Mouse (Mus musculus) heart, adult 9 months (tissue): ENCODE measurements around the gene Brsk2.

ENCODE experiments used
- DNase-seq, 2 experiments: peaks; one replicate each; pipeline ENCODE4 v3.0.0; 2022; ENCODE audit warnings: low spot score in 2 of 2

Gene Brsk2

GRCm38 (mm10) chr7:142034198-142034597 is 84.6 kb downstream of the Brsk2 start:
- peak; percentile 88 to 91 for DNase-seq

- no peak for DNase-seq
Observed at GRCm38 (mm10) chr7:142035048-142035811, 85.7 kb downstream of the Brsk2 start.

DNA sequence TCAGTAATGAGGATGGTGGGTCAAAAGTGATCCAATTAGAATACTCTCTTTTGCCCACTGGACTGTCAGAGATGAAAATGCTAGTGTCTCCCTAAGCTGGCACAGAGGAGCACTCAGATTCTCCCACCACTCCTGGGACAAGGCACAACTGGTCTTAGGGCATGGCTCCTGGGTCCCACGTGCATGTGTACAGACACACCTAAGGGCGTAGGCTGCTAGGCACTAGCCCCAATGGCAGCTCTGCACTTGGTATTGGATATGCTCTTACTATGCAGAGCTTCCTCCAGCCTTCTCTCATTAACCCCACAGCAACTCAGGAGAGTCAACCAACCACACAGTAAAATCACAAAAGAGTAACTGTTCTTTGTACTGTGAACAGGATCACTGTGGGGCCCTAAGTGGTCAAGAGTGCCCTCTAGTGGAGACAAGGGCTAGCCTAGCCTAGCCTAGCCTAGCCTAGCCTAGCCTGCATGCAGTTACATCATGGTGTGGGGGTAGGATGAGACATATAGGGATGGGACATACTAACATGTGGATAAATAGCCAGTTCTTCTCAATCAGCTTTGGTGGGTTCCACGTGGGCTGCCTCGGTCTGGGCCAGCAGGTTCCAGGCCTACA is 88.1 kb downstream of the Brsk2 start:
- DNase-seq, result no peak

- DNase-seq, result peak; percentile 60 to 87
Observed at GRCm38 (mm10) chr7:142040756-142041155, 91.2 kb downstream of the Brsk2 start.

DNA sequence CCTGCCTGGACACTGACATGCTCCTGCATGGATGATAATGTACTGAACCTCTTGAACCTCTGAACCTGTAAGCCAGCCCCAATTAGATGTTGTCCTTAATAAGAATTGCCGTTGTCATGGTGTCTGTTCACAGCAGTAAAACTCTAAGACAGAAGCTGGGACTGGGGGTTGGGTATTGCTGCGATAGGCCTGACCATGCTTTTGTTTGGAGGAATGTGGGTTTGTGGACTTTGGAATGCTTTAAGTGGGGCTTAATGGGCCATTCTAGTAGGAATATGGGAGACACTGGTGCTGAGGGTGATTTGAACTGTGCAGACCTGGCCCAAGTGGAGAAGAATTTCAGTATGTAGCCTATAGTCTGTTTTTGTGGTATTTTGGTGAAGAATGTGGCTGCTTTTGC is 95.8 kb downstream of the Brsk2 start:
- no peak for DNase-seq

DNA sequence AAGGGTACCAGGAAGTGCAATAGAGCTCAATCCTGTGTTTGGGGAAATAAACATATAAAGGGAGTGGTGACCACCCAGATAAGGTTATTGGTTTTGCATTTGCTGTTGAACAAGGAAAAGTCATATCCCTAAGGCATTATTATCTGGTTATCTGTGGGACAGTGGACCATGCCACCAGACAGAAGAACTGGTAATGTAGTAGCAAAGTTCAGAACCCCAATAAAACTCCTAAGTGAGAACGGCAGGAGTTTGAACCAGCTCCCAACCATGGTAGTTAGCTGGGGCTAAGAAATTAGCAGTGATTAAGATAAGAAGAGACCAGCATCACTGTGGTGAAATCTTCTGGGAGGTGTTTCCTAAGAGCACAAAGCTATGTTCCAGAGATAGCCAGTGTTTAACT is 96.4 kb downstream of the Brsk2 start:
- no peak for DNase-seq

DNA sequence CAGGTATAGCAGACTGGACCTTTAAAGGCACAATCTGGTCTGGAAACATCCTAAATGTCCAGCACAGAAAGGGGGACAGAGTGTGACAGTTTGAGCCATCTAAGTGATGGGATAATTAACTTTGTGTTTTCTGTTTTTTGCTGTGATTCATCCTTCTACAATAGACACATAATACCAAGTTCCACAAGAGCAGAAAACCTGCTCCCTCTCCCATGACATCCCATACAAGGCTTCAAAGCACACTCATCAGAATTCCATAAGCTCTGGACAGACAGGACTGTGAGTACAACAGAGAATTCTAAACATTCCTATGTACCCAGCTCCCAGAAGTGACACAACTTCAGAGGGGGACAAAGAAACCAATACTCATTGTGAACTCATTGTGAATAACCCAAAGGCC is 101.0 kb downstream of the Brsk2 start:
- no peak for DNase-seq
